Mouse (Mus musculus) liver, embryonic 16.5 days (tissue): ENCODE measurements around the gene Gm28308. TPM values are rescaled to one million over a fixed set of nuclear protein-coding genes. Genes with fewer than 3 reads are reported as not detected.
A peak's percentile ranks its signal among the peaks of the same experiment; 100 is the strongest.

ENCODE experiments used
- ATAC-seq: fragments of 200-750 bp; cut with Nextera tagmentation; 2 replicates; pipeline ENCODE4 v1.8.0; 2017; ENCODE audit warnings: low read depth, mild to moderate bottlenecking, moderate number of reproducible peaks, moderate library complexity
- H3K27ac ChIP-seq: fragments of 300-500 bp; sonication (generic); 2 replicates; pipeline ENCODE4 v1.5.1; 2014; ENCODE audit warnings: mild to moderate bottlenecking, low read length
- H3K27me3 ChIP-seq: fragments of 300-500 bp; sonication (generic); 2 replicates; pipeline ENCODE4 v1.6.1; 2014; ENCODE audit warnings: low read depth, low read length, mixed read lengths; ENCODE audit not compliant: control insufficient read depth, insufficient read depth
- H3K36me3 ChIP-seq: fragments of 300-500 bp; sonication (generic); 2 replicates; pipeline ENCODE4 v1.6.1; 2014; ENCODE audit warnings: mild to moderate bottlenecking; ENCODE audit not compliant: control insufficient read depth, insufficient read depth
- H3K4me1 ChIP-seq: fragments of 300-500 bp; sonication (generic); 2 replicates; pipeline ENCODE4 v1.6.1; 2014; ENCODE audit warnings: low read depth, low read length, mixed read lengths; ENCODE audit not compliant: control insufficient read depth
- H3K4me2 ChIP-seq: fragments of 300-500 bp; sonication (generic); 2 replicates; pipeline ENCODE4 v1.6.1; 2014; ENCODE audit warnings: low read depth, low read length, mixed read lengths
- H3K4me3 ChIP-seq: fragments of 300-500 bp; sonication (generic); 2 replicates; pipeline ENCODE4 v1.5.1; 2014; ENCODE audit warnings: low read depth, mild to moderate bottlenecking, low read length
- H3K9ac ChIP-seq: fragments of 300-500 bp; sonication (generic); 2 replicates; pipeline ENCODE4 v1.6.1; 2014; ENCODE audit warnings: low read depth, low read length
- H3K9me3 ChIP-seq: fragments of 300-500 bp; sonication (generic); replicated peaks from 2 replicates; pipeline ENCODE4 v1.6.1; 2016; ENCODE audit warnings: low read length; ENCODE audit not compliant: control insufficient read depth
- WGBS: fragments of 180-500 bp; shearing (Covaris S2); extraction: QIAGEN DNeasy Blood & Tissue Kit; methylation state at CpG from one replicate; pipeline ENCODE4 v1.1.7; 2014; ENCODE audit not compliant: insufficient replicate concordance; 5-methylcytosine and 5-hydroxymethylcytosine counted together
- polyA plus RNA-seq: library from polyadenylated mRNA; unstranded; fragments of >200 nt; fragmentation: Nextera tagmentation; extraction: Ambion mirVana; gene quantifications from 2 replicates; pipeline ENCODE4 v1.2.1, GENCODE M21; 2015

Gm28308 gene
- polyA plus RNA-seq, 1 experiment from 2014 or later: not detected

GRCm38 (mm10) chr6:52177806-52178205 lies 35.3 kb downstream of the Gm28308 start:
- no peak overlapping the region for H3K4me2 ChIP-seq
- no peak overlapping the region for H3K4me3 ChIP-seq
- H3K27me3 ChIP-seq: peaks cover 83% of the 10 kb centered on the region
- WGBS: 10% methylated on average over 9 of the region's 9 CpGs
- no peaks in the 10 kb centered on the region; the same call in 1 of the 2 replicates for H3K4me1 ChIP-seq
- H3K36me3 ChIP-seq: no peaks in the 10 kb centered on the region
- H3K9ac ChIP-seq: no peak overlapping the region
- no peaks in the 10 kb centered on the region for H3K9me3 ChIP-seq
- ATAC-seq: no peak
- no peak overlapping the region for H3K27ac ChIP-seq

- peaks cover 3% of the 10 kb centered on the region; the same call in 1 of the 2 replicates for H3K4me1 ChIP-seq
- H3K36me3 ChIP-seq: no peaks in the 10 kb centered on the region
- no peak within 1 kb of the TSS for H3K27ac ChIP-seq
- no peak for ATAC-seq
- peak within 1 kb of the TSS; percentile 11; the same call in 1 of the 2 replicates for H3K4me3 ChIP-seq
- H3K9ac ChIP-seq: no peak within 1 kb of the TSS
- H3K9me3 ChIP-seq: no peaks in the 10 kb centered on the region
- H3K4me2 ChIP-seq: no peak within 1 kb of the TSS
- 6% methylated on average over 36 of the region's 36 CpGs for WGBS
- peaks cover 89% of the 10 kb centered on the region for H3K27me3 ChIP-seq
These were observed 35.9 kb downstream of the Gm28308 start, which contains the start of gene 5730596B20Rik for GRCm38 (mm10) chr6:52177061-52177735. 5730596B20Rik (plus strand) TSS chr6:52177498.

GRCm38 (mm10) chr6:52176391-52176790 lies 36.7 kb downstream of the Gm28308 start:
- no peak for ATAC-seq

GRCm38 (mm10) chr6:52175864-52176263 lies 37.3 kb downstream of the Gm28308 start:
- no peak overlapping the region for H3K4me2 ChIP-seq
- 1% methylated on average over 14 of the region's 35 CpGs for WGBS
- peak overlapping the region; percentile 33 for H3K4me3 ChIP-seq
- H3K36me3 ChIP-seq: no peaks in the 10 kb centered on the region
- peaks cover 94% of the 10 kb centered on the region for H3K27me3 ChIP-seq
- H3K9me3 ChIP-seq: no peaks in the 10 kb centered on the region
- ATAC-seq: no peak
- H3K9ac ChIP-seq: no peak overlapping the region
- H3K4me1 ChIP-seq: peaks cover 3% of the 10 kb centered on the region; the same call in 1 of the 2 replicates
- H3K27ac ChIP-seq: no peak overlapping the region

More at GRCm38 (mm10) chr6:52176391-52176790, 36.7 kb downstream of the Gm28308 start:
- Histone ChIP-seq H3K27me3 (peaks cover 94% of the 10 kb centered on the region), H3K36me3 (no peaks in the 10 kb centered on the region), H3K27ac (no peak overlapping the region), H3K4me1 (peaks cover 3% of the 10 kb centered on the region; the same call in 1 of the 2 replicates), H3K9ac (no peak overlapping the region), H3K4me3 (no peak overlapping the region; the same call in 1 of the 2 replicates), H3K9me3 (no peaks in the 10 kb centered on the region), H3K4me2 (no peak overlapping the region)
- WGBS: 6% methylated on average over 6 of the region's 6 CpGs

- Histone ChIP-seq H3K4me3 (peak overlapping the region; percentile 33), H3K9ac (no peak overlapping the region), H3K27me3 (peaks cover 94% of the 10 kb centered on the region), H3K36me3 (no peaks in the 10 kb centered on the region), H3K4me1 (peaks cover 3% of the 10 kb centered on the region; the same call in 1 of the 2 replicates), H3K9me3 (no peaks in the 10 kb centered on the region), H3K27ac (no peak overlapping the region; the same call in 1 of the 2 replicates), H3K4me2 (no peak overlapping the region)
- ATAC-seq: no peak
- WGBS: 6% methylated on average over 41 of the region's 41 CpGs
These were observed 38.0 kb downstream of the Gm28308 start for GRCm38 (mm10) chr6:52174968-52175751.

- Histone ChIP-seq H3K4me2 (no peak overlapping the region), H3K9ac (no peak overlapping the region), H3K27me3 (peaks cover 92% of the 10 kb centered on the region), H3K9me3 (no peaks in the 10 kb centered on the region), H3K4me1 (peaks cover 3% of the 10 kb centered on the region; the same call in 1 of the 2 replicates), H3K27ac (no peak overlapping the region), H3K36me3 (no peaks in the 10 kb centered on the region), H3K4me3 (no peak overlapping the region)
- no peak for ATAC-seq
- 14% methylated on average over 4 of the region's 4 CpGs for WGBS
These were observed 39.5 kb downstream of the Gm28308 start for GRCm38 (mm10) chr6:52173648-52174047.

- Histone ChIP-seq H3K9me3 (no peaks in the 10 kb centered on the region), H3K27me3 (peaks cover 92% of the 10 kb centered on the region), H3K4me2 (peak overlapping the region; percentile 34), H3K27ac (no peak overlapping the region), H3K4me3 (peak overlapping the region; percentile 32), H3K4me1 (peaks cover 3% of the 10 kb centered on the region; the same call in 1 of the 2 replicates), H3K9ac (no peak overlapping the region), H3K36me3 (no peaks in the 10 kb centered on the region)
- WGBS: 5% methylated on average over 35 of the region's 35 CpGs
- peak; percentile 50 for ATAC-seq
These were observed 40.6 kb downstream of the Gm28308 start for GRCm38 (mm10) chr6:52172501-52172900.

- peaks cover 92% of the 10 kb centered on the region for H3K27me3 ChIP-seq
- no peaks in the 10 kb centered on the region for H3K36me3 ChIP-seq
- no peak overlapping the region for H3K4me3 ChIP-seq
- WGBS: 33% methylated on average over 7 of the region's 7 CpGs
- 0 out of 2 replicates have a peak overlapping the region, but pooled peaks have one; percentile 34 for H3K4me2 ChIP-seq
- ATAC-seq: no peak
- no peak overlapping the region for H3K27ac ChIP-seq
- H3K9me3 ChIP-seq: no peaks in the 10 kb centered on the region
- peaks cover 3% of the 10 kb centered on the region; the same call in 1 of the 2 replicates for H3K4me1 ChIP-seq
- H3K9ac ChIP-seq: no peak overlapping the region
These were observed 41.2 kb downstream of the Gm28308 start for GRCm38 (mm10) chr6:52171938-52172337.
